Mouse (Mus musculus): ENCODE measurements around the gene Ak1. TPM values are rescaled to one million over a fixed set of nuclear protein-coding genes. Genes with fewer than 3 reads are reported as not detected.
A peak's percentile ranks its signal among the peaks of the same experiment; 100 is the strongest.

Ak1 gene
- 100 to 1,000 TPM; 405 to 424 TPM for total RNA-seq (2021)

DNA sequence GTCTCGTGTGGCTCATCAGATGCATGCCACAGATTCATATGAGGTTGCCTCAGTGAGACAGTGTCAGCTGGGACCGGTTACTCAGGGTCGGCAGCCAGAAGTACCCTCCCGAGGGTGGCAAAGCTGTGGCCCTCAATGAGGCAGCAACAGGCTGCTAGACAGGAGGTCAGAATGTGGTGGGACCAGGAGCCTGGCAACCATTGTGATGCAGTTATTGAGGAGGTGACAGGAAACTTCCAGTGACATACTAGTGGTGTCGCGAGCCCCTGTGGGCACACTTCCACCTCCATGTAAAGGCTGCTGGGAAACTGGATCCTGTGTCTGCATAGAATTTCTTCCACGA, at the start of gene Ak1:
Gene Ak1 (plus strand): TSS at position 242 of the 343 bp plus-strand sequence.
- DNase-seq = no peak

DNA sequence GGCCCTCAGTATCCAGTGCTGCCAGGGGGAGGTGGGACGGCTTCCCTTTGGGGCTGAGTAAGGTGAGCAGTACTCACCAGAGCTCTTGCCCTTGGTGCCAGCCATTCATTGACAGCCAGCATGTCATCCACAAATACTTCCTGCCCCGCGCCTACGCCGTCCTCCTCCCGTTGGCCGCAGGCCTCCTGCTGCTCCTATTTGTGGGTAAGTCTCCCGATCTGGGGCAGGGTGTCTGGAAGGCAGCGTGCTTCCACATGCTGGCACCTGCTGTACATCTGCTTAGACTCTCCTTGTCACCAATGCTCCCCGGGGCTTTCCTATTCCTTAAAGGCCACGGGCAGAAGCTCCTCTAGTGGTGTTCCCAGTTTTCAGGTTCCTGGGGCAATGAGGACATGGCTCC, 49.4 kb upstream of the Ak1 start:
- DNase-seq = no peak

DNA sequence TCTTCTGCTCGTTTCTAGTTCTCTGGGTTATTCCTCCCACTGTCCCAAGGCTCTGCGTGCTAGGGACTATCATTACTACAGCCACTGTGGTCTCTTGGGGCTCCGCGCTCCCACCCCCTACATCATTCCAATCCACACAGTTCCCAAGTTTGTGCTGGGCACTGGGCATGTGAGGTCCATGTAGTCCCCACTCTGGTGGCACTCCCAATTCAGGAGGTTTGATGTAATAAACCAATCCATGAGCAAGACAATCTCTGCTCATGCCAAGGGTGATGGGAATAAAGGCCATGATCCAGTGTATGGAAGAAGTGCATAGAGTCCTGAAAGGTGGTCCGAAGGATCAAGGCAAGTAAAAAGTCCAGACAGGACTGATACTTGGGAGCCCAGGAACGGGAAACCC, 47.1 kb upstream of the Ak1 start, which contains the start of gene Pip5kl1:
Gene Pip5kl1 (plus strand): TSS at position 301 of the 400 bp plus-strand sequence.
- DNase-seq = no peak

DNA sequence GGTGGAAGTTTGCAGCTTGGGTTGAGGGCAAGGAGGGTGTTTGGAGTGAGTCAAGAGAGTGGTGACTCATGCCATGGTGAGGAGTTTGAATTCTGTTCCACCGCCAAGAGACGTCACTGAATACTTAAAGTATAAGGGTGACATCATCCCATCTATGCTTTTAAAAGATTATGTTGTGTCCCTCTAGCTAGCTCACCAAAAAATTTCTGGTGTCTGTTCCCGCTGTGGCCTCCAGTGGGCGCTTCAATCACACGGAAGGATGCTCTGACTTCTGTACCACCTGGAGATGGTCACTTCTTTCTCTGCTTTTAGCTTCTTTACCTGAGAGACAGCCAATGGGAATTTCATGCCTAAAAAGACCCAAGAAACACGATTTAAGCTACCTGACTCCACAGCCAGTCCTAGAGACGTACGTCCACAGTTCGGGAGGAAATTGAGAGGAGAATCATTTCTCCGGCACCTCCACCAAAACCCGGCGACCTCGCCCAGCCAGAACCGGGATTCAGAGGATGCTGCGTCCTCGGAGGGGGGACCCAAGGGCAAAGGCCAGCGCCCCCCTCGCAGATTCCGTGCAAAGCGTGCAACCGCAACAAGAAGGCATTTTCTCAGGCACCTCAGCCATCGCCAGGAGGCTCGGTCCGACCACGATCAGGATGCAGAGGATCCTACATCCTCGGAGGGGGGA, 46.5 kb upstream of the Ak1 start:
- DNase-seq = peak; percentile 66

DNA sequence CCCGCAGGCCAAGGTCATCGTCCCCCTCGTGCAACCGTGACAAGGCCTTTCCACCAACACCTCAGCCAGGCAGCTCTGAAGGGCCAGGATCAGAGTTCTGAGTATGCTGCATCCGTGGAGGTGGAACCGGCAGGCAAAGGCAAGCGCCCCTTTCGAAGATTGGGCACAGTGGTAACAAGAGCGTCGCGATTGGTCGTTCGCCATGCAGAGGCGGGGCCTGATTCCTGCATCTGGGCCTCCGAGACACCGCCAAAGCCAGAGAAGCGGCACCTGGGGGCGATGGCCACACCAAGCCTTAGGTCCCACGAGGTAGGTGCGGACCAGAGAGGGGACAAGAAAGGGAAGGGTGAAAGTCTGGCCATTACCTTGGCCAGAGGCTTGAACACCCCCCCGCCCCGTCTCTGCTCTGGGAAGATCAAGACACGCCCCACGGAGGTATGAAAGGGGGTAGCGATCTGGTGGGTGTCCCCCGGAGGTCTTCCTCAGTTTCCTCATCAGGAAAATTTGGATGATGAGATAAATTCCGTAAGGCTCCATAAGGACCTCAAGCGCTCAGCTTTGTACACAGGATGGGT, 45.9 kb upstream of the Ak1 start, which contains the start of gene 9430097D07Rik:
Gene 9430097D07Rik (minus strand): TSS at position 99 of the 575 bp plus-strand sequence.
- DNase-seq = no peak

DNA sequence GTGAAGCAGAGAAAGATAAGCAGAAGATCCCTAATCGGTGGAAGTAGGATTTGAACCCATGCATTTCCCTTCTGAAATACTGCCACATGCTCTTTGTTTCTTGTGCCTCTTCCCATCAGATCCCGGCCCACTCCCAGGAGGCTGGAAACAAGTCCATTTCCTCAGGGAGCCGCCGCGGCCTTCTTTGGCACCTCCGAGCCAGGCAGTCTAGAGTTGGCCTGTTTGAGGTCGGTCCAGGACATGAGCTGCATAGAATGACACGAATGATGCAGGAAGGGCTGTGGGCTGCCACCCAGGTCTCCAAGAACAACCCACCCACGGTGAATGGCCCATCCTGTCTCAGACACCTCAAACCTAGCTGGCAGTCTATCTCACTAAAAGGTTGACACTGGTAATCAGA, 45.0 kb upstream of the Ak1 start:
- DNase-seq = no peak

DNA sequence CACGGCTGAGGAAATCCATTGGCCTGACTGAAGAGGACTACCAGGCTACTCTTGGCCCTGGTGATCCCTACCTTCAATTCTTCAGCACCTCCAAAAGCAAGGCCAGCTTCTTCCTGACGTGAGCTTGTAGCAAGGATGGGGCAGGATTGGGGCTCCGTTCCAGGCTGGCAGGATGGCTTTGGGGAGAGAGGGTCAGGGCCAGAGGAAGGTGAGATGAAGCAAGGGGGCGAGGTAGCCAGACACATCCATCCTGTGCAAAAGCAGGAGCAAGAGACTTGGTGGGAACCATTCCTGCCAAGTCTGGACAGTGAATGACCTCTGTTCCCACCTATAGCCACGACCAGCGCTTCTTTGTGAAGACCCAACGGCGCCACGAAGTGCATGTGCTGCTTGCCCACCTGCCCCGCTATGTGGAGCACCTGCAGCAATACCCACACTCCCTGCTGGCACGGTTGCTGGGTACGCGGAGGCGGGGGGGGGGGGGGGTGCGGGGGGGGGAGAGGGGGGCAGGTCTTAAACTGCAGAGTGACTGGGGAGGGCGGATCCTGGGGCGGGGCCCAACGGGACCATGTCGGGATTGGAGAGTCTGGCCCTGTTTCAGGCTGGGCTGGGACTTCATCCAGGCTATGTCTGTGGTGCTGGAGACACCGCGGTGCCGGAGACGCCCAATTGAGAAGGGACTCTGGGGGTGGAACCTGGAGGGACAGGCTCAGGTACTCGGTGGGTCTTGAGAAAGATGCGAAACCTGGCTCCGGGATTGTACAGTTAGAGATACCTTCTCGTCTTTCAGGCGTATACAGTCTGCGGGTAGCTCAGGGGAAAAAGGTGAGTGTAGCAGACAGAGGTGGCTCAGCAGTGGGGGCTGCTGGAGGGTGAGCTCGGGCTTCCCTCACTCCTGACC, 43.2 kb upstream of the Ak1 start:
- peak; percentile 41 for DNase-seq

DNA sequence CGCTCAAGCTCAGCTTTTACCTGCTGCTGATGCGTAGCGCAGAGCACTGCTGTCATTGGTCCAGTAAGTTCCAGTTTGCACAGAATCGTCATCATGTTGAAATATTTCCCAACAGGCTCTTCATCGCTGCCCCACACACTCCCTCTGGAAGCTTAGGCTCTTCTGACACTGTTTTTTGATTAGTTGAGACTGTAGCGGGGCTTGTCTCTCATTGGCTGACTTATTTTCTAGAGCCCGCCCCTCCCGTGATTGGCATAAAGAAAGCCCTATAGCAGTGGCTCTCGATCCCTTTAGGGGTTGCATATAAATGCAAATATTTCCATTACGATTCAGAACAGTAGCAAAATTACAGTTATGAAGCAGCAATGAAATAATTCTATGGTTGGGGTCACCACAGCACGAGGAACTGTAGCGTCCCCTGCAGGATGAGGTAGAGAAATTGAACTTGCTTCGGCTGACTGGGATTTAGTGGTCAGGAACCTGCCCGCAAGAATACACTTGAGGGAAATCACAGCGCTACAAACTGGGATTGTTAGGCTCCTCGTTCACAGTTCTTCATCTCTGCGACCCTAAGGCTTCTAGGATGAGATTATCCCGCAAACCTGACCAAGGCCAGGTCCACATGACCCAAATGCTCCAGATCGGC, 40.0 kb upstream of the Ak1 start:
- peak; percentile 56 for DNase-seq

DNA sequence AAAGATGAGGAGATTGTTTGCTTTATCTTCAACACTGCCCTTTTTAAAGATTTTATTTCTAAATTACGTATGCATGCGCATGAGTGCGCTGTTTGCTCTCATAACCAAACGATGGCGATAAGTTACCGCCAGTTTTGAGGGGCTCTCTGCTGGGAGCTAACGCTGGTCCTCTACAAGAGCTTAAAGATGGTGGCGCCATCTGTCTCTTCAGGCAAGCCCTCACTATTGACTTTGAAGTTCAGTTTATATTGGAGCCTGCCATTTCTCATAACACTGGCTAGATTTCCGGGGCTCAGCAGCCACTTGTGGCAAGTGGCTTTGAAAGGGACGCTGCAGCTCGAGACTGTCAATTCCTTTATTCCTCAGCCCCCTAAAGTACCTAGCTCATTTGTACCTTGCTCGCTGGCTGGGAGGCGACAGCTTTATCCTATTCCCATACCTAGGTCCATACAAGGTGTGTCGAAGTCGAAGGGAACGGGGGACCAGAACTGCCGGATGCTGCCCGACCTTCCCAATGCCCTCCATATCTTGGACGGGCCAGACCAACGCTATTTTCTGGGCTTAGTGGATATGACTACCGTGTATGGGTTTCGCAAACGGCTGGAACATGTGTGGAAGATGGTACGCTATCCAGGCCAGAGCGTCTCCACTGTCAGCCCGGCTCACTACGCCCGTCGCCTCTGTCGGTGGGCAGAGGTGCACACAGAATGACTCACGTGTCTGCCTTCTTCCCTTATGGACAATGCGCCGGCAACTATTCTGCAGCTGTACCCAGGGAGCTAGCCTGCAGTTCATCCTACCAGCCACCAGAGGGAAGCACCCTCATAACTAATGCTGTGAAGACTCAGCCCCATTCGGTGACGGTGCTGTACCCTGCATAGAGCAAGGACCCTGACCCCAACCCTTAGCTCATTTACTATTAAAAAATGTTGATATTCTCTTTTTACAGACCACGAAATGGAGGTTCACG, 38.4 kb upstream of the Ak1 start:
- DNase-seq = peak; percentile 87

DNA sequence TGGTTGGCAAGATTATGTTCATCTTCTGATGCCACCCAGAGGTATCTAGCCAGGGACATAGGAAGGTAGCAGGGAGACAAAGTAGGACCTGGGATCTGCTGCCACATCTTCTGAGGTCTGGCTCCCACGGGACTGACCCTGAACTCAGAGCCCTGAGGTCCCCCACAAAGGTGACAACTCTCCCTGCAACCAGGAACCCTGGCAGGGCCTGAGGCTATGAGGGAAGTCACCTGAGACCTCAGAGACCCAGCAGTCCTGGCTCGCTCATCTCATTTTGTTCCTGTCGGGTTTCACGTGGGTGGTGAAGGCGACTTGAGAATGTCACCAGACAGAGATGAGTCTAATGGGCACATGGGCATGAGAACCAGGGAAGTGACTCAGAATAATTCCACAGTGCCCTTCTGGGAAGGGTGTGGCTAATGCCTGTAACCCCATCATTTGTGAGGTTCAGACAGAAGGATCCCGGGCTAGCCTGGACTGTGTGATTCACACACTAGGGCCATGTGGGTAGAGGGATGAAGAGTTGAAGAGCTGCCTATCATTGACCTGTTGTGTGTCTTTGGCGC, 36.3 kb upstream of the Ak1 start:
- DNase-seq = no peak

DNA sequence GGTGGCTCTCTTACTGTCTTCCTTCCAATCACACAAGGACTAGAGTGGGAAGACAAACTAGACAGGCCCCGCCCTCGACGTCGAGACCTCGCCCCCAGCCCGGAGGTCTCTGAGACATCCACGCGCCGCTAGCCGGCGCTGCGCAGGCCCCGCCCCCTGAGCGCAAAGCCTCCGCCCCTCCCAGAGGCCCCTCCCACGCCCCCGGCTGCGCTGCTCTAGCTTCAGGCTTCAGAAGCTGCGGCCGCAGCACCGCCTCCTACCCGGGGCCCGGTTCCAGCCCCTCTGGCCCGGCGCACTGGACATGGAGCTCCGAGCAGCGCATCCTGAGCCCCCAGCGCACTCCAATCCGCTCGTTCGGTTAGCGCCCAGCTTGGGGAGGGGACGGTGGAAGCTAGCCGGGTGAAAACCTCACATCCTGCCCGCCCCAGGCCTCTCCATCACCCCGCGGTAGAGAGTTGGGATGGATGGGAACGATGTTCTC, 34.6 kb upstream of the Ak1 start, which contains the start of gene St6galnac4:
Gene St6galnac4 (plus strand): TSS at position 225 of the 481 bp plus-strand sequence.
- DNase-seq = peak; percentile 94

DNA sequence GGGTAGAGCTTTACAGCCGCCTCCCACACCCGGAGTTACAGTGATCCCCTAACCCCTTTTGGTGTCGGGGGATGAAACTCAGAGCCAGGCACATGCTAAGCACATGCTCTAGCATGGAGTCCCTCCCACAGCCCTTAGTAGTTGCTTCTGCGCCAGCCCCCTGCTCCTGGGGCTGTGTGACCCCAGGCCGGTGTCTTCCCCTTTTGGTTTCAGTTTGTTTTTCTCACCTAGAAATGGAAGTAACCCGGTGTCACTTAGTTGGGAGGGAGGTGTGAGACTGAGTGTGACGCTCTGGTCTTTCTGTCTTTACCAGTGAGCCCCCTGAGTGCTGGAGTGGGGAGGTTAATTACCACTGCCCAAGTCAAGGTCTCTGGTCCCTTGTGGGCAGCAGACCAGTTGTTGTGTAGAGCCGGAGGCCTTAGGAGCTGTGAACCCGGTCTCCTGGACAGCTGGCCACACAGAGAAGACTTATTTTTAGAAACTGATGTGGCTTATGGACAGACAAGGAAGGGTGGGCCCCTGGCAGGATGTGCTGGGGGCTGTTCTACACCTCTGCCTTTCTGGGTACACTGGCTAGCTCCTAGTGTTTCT, 33.7 kb upstream of the Ak1 start:
- DNase-seq = peak; percentile 64

DNA sequence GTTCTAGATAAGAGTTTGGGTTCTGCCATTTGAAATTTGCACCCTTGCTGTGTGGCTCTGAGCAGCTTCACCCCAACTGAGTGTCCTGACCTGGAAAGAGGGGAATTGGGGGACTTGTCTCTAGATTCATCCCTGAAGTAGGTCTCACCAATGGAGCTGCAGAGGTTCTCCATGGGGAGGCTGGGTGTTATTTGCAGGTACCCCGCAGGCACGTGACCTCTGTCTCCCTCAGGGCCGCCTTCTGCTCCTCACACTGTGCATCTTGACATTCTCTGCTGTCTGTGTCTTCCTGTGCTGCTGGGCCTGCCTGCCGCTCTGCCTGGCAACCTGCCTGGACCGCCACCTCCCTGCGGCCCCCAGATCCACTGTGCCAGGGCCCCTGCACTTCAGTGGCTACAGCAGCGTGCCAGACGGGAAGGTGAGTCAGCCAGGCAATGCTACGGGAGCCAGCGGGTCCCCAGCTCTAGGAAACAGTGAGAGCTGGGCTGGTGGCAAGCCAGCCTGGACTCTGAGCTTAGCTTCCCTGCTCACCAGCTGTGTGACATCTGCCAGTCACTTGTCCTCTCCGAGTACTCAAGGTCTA, 32.3 kb upstream of the Ak1 start:
- peak; percentile 76 for DNase-seq

DNA sequence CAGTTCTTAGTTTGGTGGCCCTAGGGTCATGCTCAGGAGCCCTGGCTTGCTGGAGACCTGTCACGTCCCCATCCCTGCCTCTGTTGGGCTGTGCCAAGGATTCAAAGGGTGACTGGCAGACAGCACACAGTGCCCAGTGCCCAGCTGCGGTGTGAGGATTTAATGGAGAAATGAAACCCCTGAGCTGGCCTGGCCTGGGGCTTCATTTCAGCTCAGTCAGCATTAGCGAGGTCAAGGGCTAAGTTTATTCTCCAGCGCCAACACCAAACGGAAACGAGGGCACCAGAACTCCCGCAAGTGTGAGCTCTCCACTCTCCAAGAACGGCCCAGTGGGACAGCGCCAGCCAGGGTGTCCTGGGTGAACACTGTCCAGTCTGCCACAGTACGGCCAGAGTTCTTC, 31.3 kb upstream of the Ak1 start:
- DNase-seq = no peak

DNA sequence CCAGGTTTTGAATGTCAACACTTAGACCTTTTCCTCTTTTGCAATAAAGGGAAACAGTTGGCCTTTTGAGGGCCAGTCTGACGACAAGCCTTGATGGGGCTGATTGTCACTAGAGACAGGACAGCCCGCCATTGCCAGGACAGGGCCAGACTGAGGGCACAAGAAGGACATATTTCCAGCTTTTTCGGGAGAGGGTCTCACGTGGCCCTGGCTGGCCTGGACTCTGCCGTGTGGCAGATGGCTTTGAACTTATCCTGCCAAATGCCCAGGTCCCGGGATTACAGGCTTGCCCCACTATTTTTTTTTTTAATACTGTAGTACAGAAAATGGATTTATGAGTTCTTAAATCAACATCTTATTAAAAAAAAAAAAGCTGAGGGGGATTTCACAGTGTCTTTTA, 30.3 kb upstream of the Ak1 start:
- DNase-seq = no peak

DNA sequence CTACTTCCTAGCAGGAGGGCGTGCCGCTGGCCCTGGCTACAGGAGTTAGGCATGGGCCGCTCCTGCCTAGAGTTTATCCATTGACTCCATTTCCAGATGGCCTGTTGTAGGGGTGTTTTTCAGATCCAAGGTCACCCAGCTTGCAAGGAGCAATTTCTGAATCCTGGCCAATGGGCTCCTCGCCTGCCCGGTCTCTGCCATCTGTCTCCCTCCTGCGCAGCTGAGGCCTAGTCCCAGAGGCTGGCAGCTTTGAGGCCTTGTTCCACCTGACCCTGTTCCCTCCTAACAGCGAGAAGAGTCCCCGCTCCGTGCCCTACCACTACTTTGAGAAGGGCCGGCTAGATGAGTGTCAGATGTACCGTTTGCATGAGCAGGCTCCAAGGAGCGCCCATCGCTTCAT, 24.8 kb upstream of the Ak1 start:
- no peak for DNase-seq

DNA sequence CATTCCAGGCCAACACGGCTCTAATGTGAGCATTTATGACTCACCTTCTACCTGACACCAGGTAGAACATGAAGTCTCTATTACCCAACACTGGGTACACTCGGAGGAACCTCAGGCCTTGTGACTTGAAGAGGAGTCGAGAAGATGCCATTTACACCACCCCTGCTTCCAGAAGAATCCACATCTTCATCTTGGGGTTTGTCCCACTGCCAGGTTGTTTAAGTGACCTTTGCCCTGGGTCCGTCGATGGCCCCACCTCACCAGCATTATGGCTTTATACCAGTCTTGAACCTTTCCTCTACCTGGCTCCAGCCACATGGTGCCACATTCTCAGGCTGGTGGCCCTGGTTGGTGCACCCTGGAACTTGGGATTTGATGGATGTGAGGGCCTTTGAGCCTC, 24.3 kb upstream of the Ak1 start:
- DNase-seq = no peak

DNA sequence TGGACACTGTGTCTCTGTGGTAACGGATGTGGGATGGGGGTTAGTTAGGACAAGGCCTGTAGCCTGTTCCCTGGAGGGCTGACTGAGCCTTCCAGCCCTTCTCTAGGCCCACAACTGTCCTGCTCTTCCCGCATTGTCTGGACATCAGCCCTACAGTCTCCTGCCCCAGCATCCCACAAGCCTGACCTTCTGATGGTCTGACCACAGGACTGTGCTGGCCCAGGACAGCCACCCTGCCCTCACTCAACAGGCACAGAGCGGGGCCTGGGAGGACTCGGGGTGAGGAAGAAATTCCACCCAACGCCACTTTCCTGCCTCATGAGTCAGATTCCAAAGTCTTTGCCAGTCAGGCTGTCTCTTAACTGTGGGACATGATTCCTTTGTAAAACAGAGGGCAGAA, 23.9 kb upstream of the Ak1 start:
- no peak for DNase-seq

DNA sequence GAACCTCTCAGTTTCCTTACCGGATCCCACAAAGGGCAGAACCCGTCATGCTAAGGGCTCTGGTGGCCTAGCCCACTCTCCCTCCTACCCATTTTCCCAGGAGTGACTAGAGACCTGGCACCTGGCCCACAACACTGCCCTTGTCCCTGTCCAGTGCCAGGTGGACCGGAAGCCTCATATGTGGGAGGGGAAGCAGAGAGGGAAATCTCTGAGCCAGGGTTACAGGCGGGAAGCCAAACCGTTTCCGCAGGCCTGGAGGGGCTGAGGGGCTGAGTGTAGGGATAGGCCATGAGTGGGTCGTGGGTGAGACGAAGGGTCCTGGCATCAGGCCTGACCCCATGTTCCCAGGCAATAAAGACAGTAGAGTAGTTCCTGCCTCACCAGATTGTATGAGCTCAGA, 23.1 kb upstream of the Ak1 start:
- DNase-seq = peak; percentile 72

DNA sequence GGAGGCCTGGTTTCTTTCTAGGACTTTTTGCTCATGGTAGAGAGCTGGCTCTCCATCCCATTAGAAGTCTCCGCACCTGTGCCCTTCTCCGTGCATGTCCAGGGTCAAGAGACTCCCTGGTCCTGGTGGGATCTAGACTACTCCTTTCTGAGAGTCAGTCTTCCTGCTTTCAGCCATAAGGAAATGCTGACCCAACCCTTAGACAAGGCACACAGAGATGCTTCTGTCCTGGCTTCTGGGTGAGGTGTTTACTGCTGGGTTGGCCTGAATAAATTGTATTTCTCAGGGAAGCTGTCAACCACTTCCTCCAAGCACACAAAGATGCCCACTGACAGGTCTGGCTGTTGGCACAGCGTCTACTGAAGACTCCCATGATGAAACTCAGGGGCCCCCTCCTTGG, 22.1 kb upstream of the Ak1 start, which contains the start of gene St6galnac6:
Gene St6galnac6 (plus strand): TSS at position 301 of the 400 bp plus-strand sequence.
- no peak for DNase-seq

Measured in heart, postnatal 4 days (tissue).